Mouse (Mus musculus) olfactory bulb, adult 2 months (tissue): ENCODE measurements around the gene Fxyd5.

ENCODE experiments used
- CTCF ChIP-seq: fragments of 200-500 bp; IDR thresholded peaks from 2 replicates; pipeline ENCODE4 v1.5.1; 2012; ENCODE audit warnings: low read depth, mild to moderate bottlenecking, low read length, moderate library complexity; ENCODE audit not compliant: insufficient read depth
- POLR2A ChIP-seq: fragments of 200-500 bp; IDR thresholded peaks from 2 replicates; pipeline ENCODE4 v1.6.1; 2012; ENCODE audit warnings: mild to moderate bottlenecking, low read depth, low read length, moderate library complexity; ENCODE audit not compliant: insufficient read depth

DNA sequence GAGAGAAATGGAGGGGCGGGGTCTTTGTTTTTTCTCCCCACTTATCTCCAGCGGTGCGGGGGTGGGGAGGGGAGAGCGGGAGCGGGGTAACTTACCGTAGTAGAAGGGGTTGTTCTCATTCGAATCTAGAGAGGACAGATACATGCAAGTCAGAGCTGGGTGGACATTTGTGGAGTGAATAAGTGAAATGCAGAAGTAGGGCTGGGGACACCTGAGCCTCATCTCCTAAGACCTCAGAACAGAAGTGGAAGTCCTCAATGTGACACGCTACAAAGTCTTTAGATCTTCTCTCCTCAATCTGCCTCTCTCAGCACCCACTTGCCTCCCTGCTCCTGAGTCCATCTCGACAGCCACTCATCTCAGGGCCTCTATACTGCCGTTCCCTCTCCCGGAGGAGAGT is 7.0 kb downstream of the Fxyd5 start:
- no peak for TF ChIP-seq CTCF
- TF ChIP-seq POLR2A = no peak
